Mouse (Mus musculus) kidney, embryonic 16.5 days (tissue): ENCODE measurements around the gene Madd. TPM values are rescaled to one million over a fixed set of nuclear protein-coding genes. Genes with fewer than 3 reads are reported as not detected.

Source experiments
- ATAC-seq: fragments of 200-750 bp; cut with Nextera tagmentation; 2 replicates; pipeline ENCODE4 v1.8.0; 2017; ENCODE audit warnings: moderate TSS enrichment; ENCODE audit not compliant: low FRiP score, low TSS enrichment
- H3K27ac ChIP-seq: fragments of 300-500 bp; sonication (generic); 2 replicates; pipeline ENCODE4 v1.5.1; 2014; ENCODE audit warnings: low read length
- H3K27me3 ChIP-seq: fragments of 300-500 bp; sonication (generic); 2 replicates; pipeline ENCODE4 v1.6.1; 2014; ENCODE audit warnings: low read length, control low read depth, mixed read lengths; ENCODE audit not compliant: insufficient read depth
- H3K36me3 ChIP-seq: fragments of 300-500 bp; sonication (generic); 2 replicates; pipeline ENCODE4 v1.6.1; 2014; ENCODE audit warnings: low read length, control low read depth, mixed read lengths; ENCODE audit not compliant: insufficient read depth
- H3K4me1 ChIP-seq: fragments of 300-500 bp; sonication (generic); 2 replicates; pipeline ENCODE4 v1.6.1; 2014; ENCODE audit warnings: low read length, control low read depth, mixed read lengths; ENCODE audit not compliant: insufficient read depth
- H3K4me2 ChIP-seq: fragments of 300-500 bp; sonication (generic); replicated peaks from 2 replicates; pipeline ENCODE4 v1.6.1; 2014; ENCODE audit warnings: low read depth, low read length
- H3K4me3 ChIP-seq: fragments of 300-500 bp; sonication (generic); 2 replicates; pipeline ENCODE4 v1.5.1; 2014; ENCODE audit warnings: mild to moderate bottlenecking, low read length
- H3K9ac ChIP-seq: fragments of 300-500 bp; sonication (generic); replicated peaks from 2 replicates; pipeline ENCODE4 v1.6.1; 2014; ENCODE audit warnings: low read length
- H3K9me3 ChIP-seq: fragments of 300-500 bp; sonication (generic); 2 replicates; pipeline ENCODE4 v1.6.1; 2016; ENCODE audit warnings: low read length, control low read depth
- WGBS: fragments of 180-500 bp; shearing (Covaris S2); extraction: QIAGEN DNeasy Blood & Tissue Kit; methylation state at CpG from one replicate; pipeline ENCODE4 v1.1.7; 2014; 5-methylcytosine and 5-hydroxymethylcytosine counted together
- polyA plus RNA-seq: library from polyadenylated mRNA; unstranded; fragments of >200 nt; fragmentation: Nextera tagmentation; extraction: Ambion mirVana; gene quantifications from 2 replicates; pipeline ENCODE4 v1.2.1, GENCODE M21; 2015

Madd gene
- polyA plus RNA-seq, 1 experiment from 2014 or later: 10.5 TPM

- no peak for ATAC-seq
- Histone ChIP-seq H3K27me3 (no peaks in the 10 kb centered on the region), H3K4me1 (no peaks in the 10 kb centered on the region), H3K9ac (no peak overlapping the region), H3K4me3 (no peak overlapping the region), H3K9me3 (no peaks in the 10 kb centered on the region), H3K4me2 (no peak overlapping the region), H3K36me3 (no peaks in the 10 kb centered on the region), H3K27ac (no peak overlapping the region)
- 78% methylated on average over 3 of the region's 3 CpGs for WGBS
These were observed 51.6 kb downstream of the Madd start for GRCm38 (mm10) chr2:91132035-91132434.

DNA sequence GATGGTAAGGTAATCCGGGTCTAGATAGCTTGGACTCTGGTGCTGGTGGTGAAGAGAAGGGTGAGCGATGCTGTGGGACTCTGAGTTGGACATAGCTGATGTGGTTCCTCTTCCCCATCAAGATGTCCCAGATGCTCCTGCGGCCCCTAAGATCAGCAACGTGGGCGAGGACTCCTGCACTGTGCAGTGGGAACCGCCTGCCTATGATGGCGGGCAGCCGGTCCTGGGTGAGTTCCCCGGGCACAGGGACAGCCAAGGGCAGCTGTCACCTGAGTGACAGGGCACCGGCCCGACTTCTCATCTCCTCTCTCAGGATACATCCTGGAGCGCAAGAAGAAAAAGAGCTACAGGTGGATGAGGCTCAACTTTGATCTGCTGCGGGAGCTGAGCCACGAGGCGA is 52.4 kb downstream of the Madd start:
- Histone ChIP-seq H3K4me2 (no peak overlapping the region), H3K4me3 (no peak overlapping the region), H3K27me3 (no peaks in the 10 kb centered on the region), H3K4me1 (no peaks in the 10 kb centered on the region), H3K36me3 (no peaks in the 10 kb centered on the region), H3K9me3 (no peaks in the 10 kb centered on the region), H3K27ac (no peak overlapping the region), H3K9ac (no peak overlapping the region)
- no peak for ATAC-seq
- 88% methylated on average over 15 of the region's 15 CpGs for WGBS

GRCm38 (mm10) chr2:91130126-91130525 is 53.5 kb downstream of the Madd start:
- no peak overlapping the region for H3K4me2 ChIP-seq
- H3K4me3 ChIP-seq: no peak overlapping the region
- H3K36me3 ChIP-seq: no peaks in the 10 kb centered on the region
- H3K27ac ChIP-seq: no peak overlapping the region
- H3K9ac ChIP-seq: no peak overlapping the region
- no peaks in the 10 kb centered on the region for H3K4me1 ChIP-seq
- H3K9me3 ChIP-seq: no peaks in the 10 kb centered on the region
- 87% methylated on average over 6 of the region's 6 CpGs for WGBS
- H3K27me3 ChIP-seq: no peaks in the 10 kb centered on the region
- ATAC-seq: no peak

DNA sequence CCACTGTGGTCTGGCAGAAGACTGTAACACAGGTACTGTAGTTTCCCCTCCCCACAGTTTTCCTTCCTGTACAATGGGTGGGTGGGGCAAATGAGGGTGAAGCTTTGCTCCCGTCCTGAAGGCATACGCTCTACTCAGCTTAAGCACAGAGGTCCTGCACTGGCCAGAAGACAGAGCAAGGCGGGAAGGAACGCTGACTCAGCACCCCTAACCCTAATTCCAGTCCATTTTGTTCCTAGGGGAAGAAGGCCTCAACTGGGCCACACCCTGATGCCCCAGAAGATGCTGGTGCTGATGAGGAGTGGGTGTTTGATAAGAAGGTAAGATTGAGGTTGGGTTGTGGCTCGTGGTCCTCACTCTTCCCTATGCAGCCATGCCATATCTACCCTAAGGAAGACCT is 54.9 kb downstream of the Madd start:
- WGBS: 84% methylated on average over 5 of the region's 5 CpGs
- no peaks in the 10 kb centered on the region for H3K4me1 ChIP-seq
- no peaks in the 10 kb centered on the region for H3K36me3 ChIP-seq
- H3K9ac ChIP-seq: no peak overlapping the region
- no peaks in the 10 kb centered on the region for H3K9me3 ChIP-seq
- no peak overlapping the region for H3K27ac ChIP-seq
- no peak for ATAC-seq
- no peak overlapping the region for H3K4me2 ChIP-seq
- no peak overlapping the region for H3K4me3 ChIP-seq
- no peaks in the 10 kb centered on the region for H3K27me3 ChIP-seq

- Histone ChIP-seq H3K4me3 (no peak overlapping the region), H3K9me3 (no peaks in the 10 kb centered on the region), H3K36me3 (no peaks in the 10 kb centered on the region), H3K27me3 (no peaks in the 10 kb centered on the region), H3K27ac (no peak overlapping the region), H3K9ac (no peak overlapping the region), H3K4me2 (no peak overlapping the region), H3K4me1 (no peaks in the 10 kb centered on the region)
- WGBS: 83% methylated on average over 10 of the region's 10 CpGs
- no peak for ATAC-seq
These were observed 58.5 kb downstream of the Madd start for GRCm38 (mm10) chr2:91125101-91125500.

GRCm38 (mm10) chr2:91123521-91123920 is 60.1 kb downstream of the Madd start:
- Histone ChIP-seq H3K27ac (no peak overlapping the region), H3K4me3 (no peak overlapping the region), H3K27me3 (no peaks in the 10 kb centered on the region), H3K4me2 (no peak overlapping the region), H3K9ac (no peak overlapping the region), H3K36me3 (no peaks in the 10 kb centered on the region), H3K9me3 (no peaks in the 10 kb centered on the region), H3K4me1 (no peaks in the 10 kb centered on the region)
- no peak for ATAC-seq
- 69% methylated on average over 6 of the region's 6 CpGs for WGBS

GRCm38 (mm10) chr2:91121497-91121896 is 62.1 kb downstream of the Madd start:
- H3K36me3 ChIP-seq: no peaks in the 10 kb centered on the region
- H3K4me1 ChIP-seq: no peaks in the 10 kb centered on the region
- no peaks in the 10 kb centered on the region for H3K9me3 ChIP-seq
- H3K27ac ChIP-seq: no peak overlapping the region
- H3K9ac ChIP-seq: no peak overlapping the region
- ATAC-seq: no peak
- no peaks in the 10 kb centered on the region for H3K27me3 ChIP-seq
- WGBS: 49% methylated on average over 8 of the region's 8 CpGs
- no peak overlapping the region for H3K4me3 ChIP-seq
- H3K4me2 ChIP-seq: no peak overlapping the region

GRCm38 (mm10) chr2:91121011-91121410 is 62.6 kb downstream of the Madd start:
- no peaks in the 10 kb centered on the region for H3K9me3 ChIP-seq
- peaks cover 3% of the 10 kb centered on the region; the same call in 1 of the 2 replicates for H3K27me3 ChIP-seq
- H3K4me3 ChIP-seq: no peak overlapping the region
- H3K27ac ChIP-seq: no peak overlapping the region
- no peak overlapping the region for H3K4me2 ChIP-seq
- ATAC-seq: no peak
- WGBS: 66% methylated on average over 6 of the region's 6 CpGs
- H3K4me1 ChIP-seq: no peaks in the 10 kb centered on the region
- H3K9ac ChIP-seq: no peak overlapping the region
- H3K36me3 ChIP-seq: no peaks in the 10 kb centered on the region

- H3K27ac ChIP-seq: no peak overlapping the region
- 66% methylated on average over 6 of the region's 6 CpGs for WGBS
- ATAC-seq: no peak
These were observed 63.4 kb downstream of the Madd start for GRCm38 (mm10) chr2:91120261-91120671.

DNA sequence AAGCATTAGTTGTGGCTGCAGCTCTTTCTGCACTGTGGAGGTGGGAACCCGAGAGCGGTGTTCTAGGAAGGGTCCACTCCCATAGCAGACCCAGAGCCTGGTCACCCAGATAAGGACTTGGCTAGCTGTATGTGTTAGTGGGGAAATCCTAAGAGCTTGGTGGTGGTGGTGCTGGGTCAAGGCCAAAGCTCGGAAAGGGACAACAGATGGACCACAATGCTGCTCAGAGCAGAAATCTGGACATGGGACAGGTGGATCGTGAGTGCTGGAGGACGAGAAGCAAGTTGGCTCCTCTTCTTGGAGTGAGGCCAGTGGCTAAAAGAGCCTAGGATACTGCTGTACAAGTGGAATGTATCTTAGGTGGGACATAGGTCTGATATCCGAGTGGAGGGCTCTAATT is 64.1 kb downstream of the Madd start:
- Histone ChIP-seq H3K4me2 (no peak overlapping the region), H3K9me3 (no peaks in the 10 kb centered on the region), H3K27ac (no peak overlapping the region), H3K9ac (no peak overlapping the region), H3K4me3 (no peak overlapping the region), H3K27me3 (peaks cover 4% of the 10 kb centered on the region; the same call in 1 of the 2 replicates), H3K36me3 (no peaks in the 10 kb centered on the region), H3K4me1 (peaks cover 5% of the 10 kb centered on the region)
- WGBS: 82% methylated on average over 6 of the region's 6 CpGs
- ATAC-seq: no peak

More at GRCm38 (mm10) chr2:91120261-91120671, 63.4 kb downstream of the Madd start:
- no peak overlapping the region for H3K4me3 ChIP-seq
- H3K4me1 ChIP-seq: peaks cover 4% of the 10 kb centered on the region
- H3K36me3 ChIP-seq: no peaks in the 10 kb centered on the region
- H3K27me3 ChIP-seq: peaks cover 4% of the 10 kb centered on the region; the same call in 1 of the 2 replicates
- H3K9ac ChIP-seq: no peak overlapping the region
- no peaks in the 10 kb centered on the region for H3K9me3 ChIP-seq
- H3K4me2 ChIP-seq: no peak overlapping the region
